Mouse (Mus musculus) G1E-ER4 (cell line): ENCODE measurements around the gene Pxdn. TPM values are rescaled to one million over a fixed set of nuclear protein-coding genes. Genes with fewer than 3 reads are reported as not detected.

Experiments
- GATA1 ChIP-seq: IDR thresholded peaks from one replicate; pipeline ENCODE4 v1.8.0; 2012; ENCODE audit warnings: low read length, inconsistent platforms
- polyA plus RNA-seq: library from polyadenylated mRNA; stranded (reverse); fragments of >175 nt; gene quantifications from 2 replicates; pipeline ENCODE4 v1.2.3, GENCODE M21; 2012

Gene Pxdn
- polyA plus RNA-seq, 1 experiment = not detected

- no peak for TF ChIP-seq GATA1
Observed at GRCm38 (mm10) chr12:29939261-29939671, 1.9 kb downstream of the Pxdn start.

- TF ChIP-seq GATA1 = no peak
Observed at GRCm38 (mm10) chr12:29942435-29942834, 5.0 kb downstream of the Pxdn start.

DNA sequence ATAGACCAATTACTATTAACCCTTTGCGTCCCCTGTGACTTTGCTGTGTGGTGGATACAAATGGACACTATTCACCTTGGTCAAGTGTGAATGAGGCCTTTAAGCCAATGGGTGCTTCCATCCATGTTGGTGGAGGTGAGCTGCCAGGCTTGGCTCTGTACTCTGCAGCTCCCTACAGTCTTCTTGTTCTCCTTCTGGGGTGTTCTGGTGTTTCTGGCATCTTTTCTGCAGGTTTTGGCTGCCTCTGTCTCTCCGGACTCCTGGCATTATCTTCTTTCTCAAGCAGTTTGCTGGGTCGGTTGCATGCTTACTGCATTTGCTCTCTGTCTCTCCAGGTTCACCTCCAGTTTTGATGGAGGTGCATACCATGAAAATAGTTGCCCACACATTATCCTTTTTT is 7.2 kb downstream of the Pxdn start:
- no peak for TF ChIP-seq GATA1

GRCm38 (mm10) chr12:29945182-29945743 is 7.9 kb downstream of the Pxdn start:
- TF ChIP-seq GATA1 = no peak

DNA sequence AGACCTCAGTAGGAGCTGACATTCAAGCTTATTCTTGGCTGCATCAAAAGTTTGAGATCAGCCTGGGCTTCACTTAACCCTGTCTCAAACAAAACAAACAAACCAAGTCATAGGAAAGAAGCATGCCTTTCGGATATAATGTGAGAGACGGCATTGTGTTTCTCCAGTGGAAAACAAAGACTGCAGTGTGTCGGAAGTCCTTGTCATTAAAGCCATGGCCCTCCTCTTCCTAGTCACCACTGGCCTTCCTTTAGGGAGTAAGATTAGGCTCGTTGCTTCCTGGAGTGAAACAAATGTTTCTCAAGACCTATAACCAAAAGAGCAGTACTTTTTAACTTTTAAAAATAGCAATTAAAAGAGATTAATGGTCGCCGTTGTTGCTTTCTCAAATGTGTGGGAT is 13.6 kb downstream of the Pxdn start:
- no peak for TF ChIP-seq GATA1

DNA sequence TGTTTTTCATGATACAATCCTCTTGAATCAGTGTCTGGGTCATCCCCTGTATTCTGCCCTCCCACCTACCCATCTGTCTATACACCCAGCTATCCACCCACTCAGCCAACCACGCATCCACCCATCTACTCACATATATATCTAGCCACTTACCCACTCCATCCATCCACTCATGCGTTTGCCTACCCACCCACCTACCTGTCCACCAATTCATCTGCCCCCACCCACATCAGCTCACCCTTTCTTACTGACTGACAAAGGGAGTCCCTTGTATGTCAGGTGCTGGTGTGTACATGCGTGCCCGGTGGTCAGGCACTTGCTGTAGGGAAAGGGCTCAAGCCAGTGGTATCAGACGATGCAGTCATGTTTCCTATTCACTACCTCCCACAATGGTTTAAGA is 14.1 kb downstream of the Pxdn start:
- TF ChIP-seq GATA1 = no peak

GRCm38 (mm10) chr12:29952102-29952501 is 14.7 kb downstream of the Pxdn start:
- no peak for TF ChIP-seq GATA1

GRCm38 (mm10) chr12:29953999-29954398 is 16.6 kb downstream of the Pxdn start:
- TF ChIP-seq GATA1 = no peak

DNA sequence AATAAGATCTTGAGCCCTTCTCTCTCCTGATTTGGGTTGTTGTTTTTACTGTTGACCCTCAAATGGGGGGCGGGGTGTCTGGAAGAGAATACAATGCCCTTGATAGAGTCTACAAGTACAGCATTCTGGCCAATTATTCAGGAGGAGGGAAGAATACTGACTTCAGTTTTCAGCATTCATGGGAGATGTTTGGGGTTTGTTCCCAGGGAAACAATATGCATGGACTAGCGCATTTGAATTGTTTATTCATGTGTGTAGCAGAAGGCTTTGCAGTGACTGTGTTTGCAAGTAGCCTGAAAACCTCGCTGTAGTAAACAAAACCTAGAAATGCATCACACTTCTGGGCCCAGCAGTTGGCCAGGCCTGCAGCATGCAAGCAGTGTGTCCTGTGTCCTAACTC is 17.1 kb downstream of the Pxdn start:
- TF ChIP-seq GATA1 = no peak

DNA sequence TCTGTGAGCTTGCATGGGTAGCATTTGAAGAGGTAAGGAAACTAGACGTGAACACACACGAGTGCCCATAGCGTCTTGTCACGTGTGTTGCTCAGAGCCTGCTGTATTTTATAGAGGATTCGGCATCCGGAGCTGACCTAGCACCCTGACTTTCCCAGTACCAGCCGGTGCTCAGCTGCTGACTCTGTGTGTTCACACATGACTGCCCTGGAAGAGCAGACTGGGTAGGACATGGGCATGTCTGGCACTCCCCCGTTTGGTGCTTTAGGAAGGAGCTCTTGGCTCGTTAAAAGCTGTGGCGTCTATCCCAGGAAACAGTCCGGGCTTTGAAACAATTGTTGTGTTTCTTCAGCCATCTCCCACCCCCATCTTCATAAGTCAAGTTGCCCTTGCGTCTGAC is 19.6 kb downstream of the Pxdn start:
- no peak for TF ChIP-seq GATA1

DNA sequence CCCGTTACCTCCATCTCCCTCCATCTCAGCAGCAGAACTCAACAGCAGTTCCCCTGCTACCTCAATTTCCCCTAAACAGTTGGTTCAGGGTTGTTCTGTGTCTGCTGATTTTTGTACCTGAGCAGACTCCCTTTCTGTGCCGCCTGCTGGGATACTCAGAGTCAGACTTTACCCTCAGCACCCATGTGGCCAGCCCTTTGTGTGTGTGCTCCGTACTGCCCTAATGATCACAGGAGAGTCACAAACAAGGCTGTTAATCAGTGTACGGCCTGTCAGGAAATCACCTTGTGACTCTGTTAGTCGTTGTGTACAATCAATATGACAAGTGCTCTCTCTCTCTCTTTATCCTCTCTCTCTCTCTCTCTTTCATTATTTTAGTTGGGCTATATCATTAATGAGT is 21.2 kb downstream of the Pxdn start:
- no peak for TF ChIP-seq GATA1

- TF ChIP-seq GATA1 = no peak
Observed at GRCm38 (mm10) chr12:29961041-29961440, 23.6 kb downstream of the Pxdn start.

- TF ChIP-seq GATA1 = no peak
Observed at GRCm38 (mm10) chr12:29965016-29965415, 27.6 kb downstream of the Pxdn start.

- TF ChIP-seq GATA1 = no peak
Observed at GRCm38 (mm10) chr12:29971795-29972464, 34.5 kb downstream of the Pxdn start.

- no peak for TF ChIP-seq GATA1
Observed at GRCm38 (mm10) chr12:29972533-29972932, 35.1 kb downstream of the Pxdn start.

GRCm38 (mm10) chr12:29980076-29980475 is 42.7 kb downstream of the Pxdn start:
- TF ChIP-seq GATA1 = no peak

- TF ChIP-seq GATA1 = no peak
Observed at GRCm38 (mm10) chr12:29981722-29982293, 44.4 kb downstream of the Pxdn start.
